ENCODE assay signal across 13 mouse cellular contexts in genomic region chr4:32366176-32366575, GRCm38 (mm10).
DNase-seq lines count a peak whose midpoint lies in the region; ATAC-seq and TF ChIP-seq lines count a peak whose summit lies in the region.
"Had no signal": no experiment of that assay in that cellular context is flagged by ENCODE, and none has a peak within 500 bp of the region (broad histone marks: within the 10 kb centered on the region; RNA-seq: fewer than 3 reads in every experiment).

No protein-coding gene starts in this region.

- H3K27ac ChIP-seq in layer of hippocampus, adult 2 months = peak overlapping the region; percentile 64; the same call in 1 of the 2 replicates
- H3K27ac ChIP-seq in embryonic facial prominence, embryonic 13.5 days = peak overlapping the region; percentile 74
- 0 out of 2 replicates have a peak overlapping the region, but pooled peaks have one; percentile 24 for H3K27ac ChIP-seq in limb, embryonic 12.5 days
- no peak overlapping the region for H3K27ac ChIP-seq in kidney, embryonic 16.5 days (ENCODE audit: low read length)
- H3K27ac ChIP-seq in kidney, embryonic 15.5 days = no peak overlapping the region
- H3K27ac ChIP-seq: liver, embryonic 13.5 days had no signal

- no peak overlapping the region for H3K4me3 ChIP-seq in layer of hippocampus, adult 2 months
- no peak overlapping the region for H3K4me3 ChIP-seq in embryonic facial prominence, embryonic 13.5 days
- no peak overlapping the region for H3K4me3 ChIP-seq in limb, embryonic 12.5 days (replicated peaks)
- H3K4me3 ChIP-seq in kidney, embryonic 16.5 days (ENCODE audit: low read length) = no peak overlapping the region
- no peak overlapping the region for H3K4me3 ChIP-seq in kidney, embryonic 15.5 days (replicated peaks)
- H3K4me3 ChIP-seq: heart, embryonic 15.5 days; liver, embryonic 13.5 days had no signal

- no peak overlapping the region for H3K4me2 ChIP-seq in embryonic facial prominence, embryonic 13.5 days
- H3K4me2 ChIP-seq in limb, embryonic 12.5 days = no peak overlapping the region
- no peak overlapping the region for H3K4me2 ChIP-seq in kidney, embryonic 16.5 days (replicated peaks; ENCODE audit: low read depth, low read length)
- H3K4me2 ChIP-seq in kidney, embryonic 15.5 days = no peak overlapping the region
- H3K4me2 ChIP-seq: heart, embryonic 15.5 days; liver, embryonic 13.5 days had no signal

- 73% methylated on average over 2 of the region's 2 CpGs for WGBS in embryonic facial prominence, embryonic 13.5 days
- 80% methylated on average over 2 of the region's 2 CpGs for WGBS in limb, embryonic 12.5 days
- WGBS in kidney, embryonic 16.5 days = 86% methylated on average over 2 of the region's 2 CpGs
- WGBS in kidney, embryonic 15.5 days = 82% methylated on average over 2 of the region's 2 CpGs

- no peak for ATAC-seq in embryonic facial prominence, embryonic 13.5 days (ENCODE audit: insufficient number of reproducible peaks, insufficient read depth, low FRiP score, low TSS enrichment, low read depth)
- no peak for ATAC-seq in limb, embryonic 12.5 days (ENCODE audit: insufficient number of reproducible peaks, insufficient read depth, low FRiP score, low TSS enrichment, low read depth)
- ATAC-seq in kidney, embryonic 16.5 days (ENCODE audit: low FRiP score, low TSS enrichment) = no peak
- no peak for ATAC-seq in kidney, embryonic 15.5 days (replicated peaks; ENCODE audit: low FRiP score)

- no peak for TF ChIP-seq CTCF in layer of hippocampus, adult 2 months (conservative IDR thresholded peaks at IDR 0.05)

- H3K36me3 ChIP-seq in embryonic facial prominence, embryonic 13.5 days = no peaks in the 10 kb centered on the region
- no peaks in the 10 kb centered on the region for H3K36me3 ChIP-seq in limb, embryonic 12.5 days
- no peaks in the 10 kb centered on the region for H3K36me3 ChIP-seq in kidney, embryonic 16.5 days (ENCODE audit: insufficient read depth, low read length)
- no peaks in the 10 kb centered on the region for H3K36me3 ChIP-seq in kidney, embryonic 15.5 days
- H3K36me3 ChIP-seq: heart, embryonic 15.5 days; liver, embryonic 13.5 days had no signal

- no peak for DNase-seq in layer of hippocampus, adult 2 months (ENCODE audit: low spot score in 2 of 2)
- DNase-seq in layer of hippocampus, adult 11-12 months (ENCODE audit: low spot score) = no peak
- DNase-seq in Muller cell, postnatal 12 days (ENCODE audit: inconsistent ontology term) = peak; percentile 69
- DNase-seq in urinary bladder, adult 2 months (ENCODE audit: low spot score) = no peak
- DNase-seq: cerebellum, adult 9-11 months; gastrocnemius, postnatal 36 days; liver, embryonic 13.5 days had no signal

- H3K27me3 ChIP-seq in embryonic facial prominence, embryonic 13.5 days = peaks cover 2% of the 10 kb centered on the region; the same call in 1 of the 2 replicates
- no peaks in the 10 kb centered on the region for H3K27me3 ChIP-seq in limb, embryonic 12.5 days
- no peaks in the 10 kb centered on the region for H3K27me3 ChIP-seq in kidney, embryonic 16.5 days (ENCODE audit: insufficient read depth, low read length)
- H3K27me3 ChIP-seq in kidney, embryonic 15.5 days = no peaks in the 10 kb centered on the region
- H3K27me3 ChIP-seq: CH12.LX; heart, embryonic 15.5 days had no signal

- H3K9me3 ChIP-seq in embryonic facial prominence, embryonic 13.5 days = no peaks in the 10 kb centered on the region
- no peaks in the 10 kb centered on the region for H3K9me3 ChIP-seq in limb, embryonic 12.5 days
- H3K9me3 ChIP-seq in kidney, embryonic 16.5 days (ENCODE audit: low read length) = no peaks in the 10 kb centered on the region
- no peaks in the 10 kb centered on the region for H3K9me3 ChIP-seq in kidney, embryonic 15.5 days (replicated peaks)
- H3K9me3 ChIP-seq: heart, embryonic 15.5 days; liver, embryonic 13.5 days had no signal

- H3K9ac ChIP-seq in embryonic facial prominence, embryonic 13.5 days = no peak overlapping the region
- no peak overlapping the region for H3K9ac ChIP-seq in limb, embryonic 12.5 days (replicated peaks)
- H3K9ac ChIP-seq in kidney, embryonic 16.5 days (replicated peaks; ENCODE audit: low read length) = no peak overlapping the region
- H3K9ac ChIP-seq in kidney, embryonic 15.5 days = no peak overlapping the region
- H3K9ac ChIP-seq: heart, embryonic 15.5 days; liver, embryonic 13.5 days had no signal

- peaks cover 68% of the 10 kb centered on the region for H3K4me1 ChIP-seq in embryonic facial prominence, embryonic 13.5 days
- peaks cover 47% of the 10 kb centered on the region for H3K4me1 ChIP-seq in limb, embryonic 12.5 days (replicated peaks)
- peaks cover 11% of the 10 kb centered on the region for H3K4me1 ChIP-seq in kidney, embryonic 16.5 days (ENCODE audit: insufficient read depth, low read length)
- H3K4me1 ChIP-seq in kidney, embryonic 15.5 days = peaks cover 10% of the 10 kb centered on the region

Comparison
In these comparisons a context has a peak if more than half of its experiments do, and no peak if none do; other contexts are left out.
1. H3K27ac ChIP-seq: peak in layer of hippocampus, adult 2 months (single experiment), embryonic facial prominence, embryonic 13.5 days (single experiment) and limb, embryonic 12.5 days (single experiment); none in kidney, embryonic 16.5 days (single experiment) and kidney, embryonic 15.5 days (single experiment).